Mouse (Mus musculus): ENCODE measurements around the gene Rasgef1b. TPM values are rescaled to one million over a fixed set of nuclear protein-coding genes. Genes with fewer than 3 reads are reported as not detected.

Gene Rasgef1b
- polyA plus RNA-seq, 1 experiment from 2014 or later, result 59.7 TPM

DNA sequence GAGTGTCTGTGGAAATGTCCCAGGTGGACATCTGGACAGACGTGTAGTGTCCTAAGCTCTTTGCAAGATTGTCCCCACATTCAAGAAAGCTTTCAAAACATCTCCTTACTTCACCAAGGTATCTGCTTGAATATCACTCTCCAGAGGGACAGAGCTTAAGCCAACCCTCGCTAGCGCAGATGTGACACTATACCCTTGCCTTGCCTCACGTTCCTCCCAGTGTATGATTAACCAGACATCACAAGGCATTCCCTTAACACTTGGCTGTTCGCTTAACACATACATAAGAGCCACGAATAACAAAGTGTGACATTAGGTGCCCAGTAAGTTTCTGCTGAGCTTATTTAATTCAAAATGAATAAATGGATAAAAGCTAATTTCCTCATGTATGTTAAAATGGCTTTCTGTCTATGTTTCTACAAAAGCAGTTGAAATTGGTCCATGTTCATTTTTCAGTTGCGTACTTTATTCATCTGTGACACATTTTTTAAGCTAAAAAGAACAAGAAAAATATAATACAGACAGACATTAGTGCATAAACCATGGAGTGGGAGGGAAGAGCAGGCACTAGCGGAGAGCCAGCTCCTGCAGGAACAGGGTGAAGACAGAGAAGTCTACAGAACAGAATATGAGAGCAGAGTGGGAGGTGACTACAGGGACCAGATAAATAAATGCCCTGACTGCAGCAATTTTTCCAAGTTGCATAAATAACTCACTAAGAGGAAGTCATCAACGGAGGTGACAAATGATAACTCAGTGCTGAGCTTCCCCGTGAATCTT lies 126.4 kb downstream of the Rasgef1b start:
- no peak overlapping the region for H3K27ac ChIP-seq (ENCODE audit: low read length)
- H3K4me1 ChIP-seq (ENCODE audit: control insufficient read depth, insufficient read depth, low read length), result peaks cover 38% of the 10 kb centered on the region
- H3K4me2 ChIP-seq (ENCODE audit: low read length), result no peak overlapping the region
- no peak overlapping the region for H3K4me3 ChIP-seq (ENCODE audit: low read depth, low read length)
- no peak overlapping the region for H3K9ac ChIP-seq (ENCODE audit: low read depth, low read length)
- no peaks in the 10 kb centered on the region for H3K9me3 ChIP-seq (replicated peaks; ENCODE audit: control insufficient read depth, low read length, poor library complexity, severe bottlenecking)
- H3K27me3 ChIP-seq (ENCODE audit: control insufficient read depth, insufficient read depth, low read depth, low read length), result no peaks in the 10 kb centered on the region; the same call in 1 of the 2 replicates
- no peaks in the 10 kb centered on the region for H3K36me3 ChIP-seq (ENCODE audit: control insufficient read depth, insufficient read depth, low read length)
- no peak for ATAC-seq
- WGBS, result 72% methylated on average over 10 of the region's 10 CpGs

DNA sequence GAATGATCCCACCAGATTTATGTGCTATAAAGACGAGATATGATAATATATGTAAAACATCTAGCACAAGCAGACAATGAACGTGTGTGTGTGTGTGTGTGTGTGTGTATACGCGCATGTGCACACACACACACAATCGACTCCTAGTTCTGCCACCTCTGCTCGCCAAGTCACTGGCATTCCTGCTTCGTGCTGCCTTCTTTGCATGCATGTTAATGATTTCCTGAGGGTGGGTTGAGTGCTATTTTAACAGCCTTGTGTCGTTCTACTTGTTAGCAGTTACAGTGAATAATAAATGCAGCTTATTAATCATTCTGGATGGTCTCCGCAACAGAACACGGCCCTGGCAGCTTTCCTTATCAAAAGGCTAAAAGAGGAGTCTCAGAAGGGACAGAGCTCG lies 129.5 kb downstream of the Rasgef1b start:
- H3K27ac ChIP-seq (ENCODE audit: low read length), result peak overlapping the region; percentile 55
- 50% methylated on average over 11 of the region's 11 CpGs for WGBS

DNA sequence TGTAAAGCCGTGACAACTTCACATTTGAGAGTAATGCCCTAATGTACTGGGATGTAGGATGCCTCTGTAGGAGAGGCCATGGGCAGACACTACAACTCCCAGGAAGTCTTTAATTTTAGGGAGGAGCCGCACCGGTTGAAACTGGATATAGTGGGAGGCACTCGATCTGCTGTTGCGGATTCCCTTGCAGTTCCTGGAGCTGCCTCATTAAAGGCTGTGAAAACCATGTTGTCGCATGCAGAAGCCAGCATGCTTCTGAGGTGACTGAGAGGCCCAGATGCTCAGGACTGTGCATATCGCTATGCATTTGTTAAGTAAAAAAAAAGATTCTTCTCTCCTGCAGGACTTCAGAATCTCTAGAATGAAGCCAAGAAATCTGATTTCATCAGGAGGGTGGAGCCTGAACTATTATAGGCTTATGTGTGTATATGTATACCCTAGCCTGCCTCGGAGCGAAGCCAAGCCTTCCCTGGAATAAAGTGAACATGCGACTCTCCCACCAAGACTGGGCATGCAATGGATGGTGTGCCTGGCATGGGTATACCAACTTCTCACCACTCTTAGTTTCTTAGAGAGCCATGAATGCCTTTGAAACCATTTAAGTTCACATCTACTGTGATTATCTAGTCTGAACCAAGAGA lies 130.3 kb downstream of the Rasgef1b start:
- peaks cover 21% of the 10 kb centered on the region for H3K4me1 ChIP-seq (ENCODE audit: control insufficient read depth, insufficient read depth, low read length)
- H3K4me3 ChIP-seq (ENCODE audit: low read depth, low read length), result no peak overlapping the region
- H3K4me2 ChIP-seq (ENCODE audit: low read length), result no peak overlapping the region
- no peaks in the 10 kb centered on the region for H3K36me3 ChIP-seq (ENCODE audit: control insufficient read depth, insufficient read depth, low read length)
- H3K9ac ChIP-seq (ENCODE audit: low read depth, low read length), result 0 out of 2 replicates have a peak overlapping the region, but pooled peaks have one; percentile 17
- peak overlapping the region; percentile 66 for H3K27ac ChIP-seq (ENCODE audit: low read length)
- 55% methylated on average over 10 of the region's 10 CpGs for WGBS
- H3K27me3 ChIP-seq (ENCODE audit: control insufficient read depth, insufficient read depth, low read depth, low read length), result no peaks in the 10 kb centered on the region
- no peaks in the 10 kb centered on the region; the same call in 1 of the 2 replicates for H3K9me3 ChIP-seq (replicated peaks; ENCODE audit: control insufficient read depth, low read length, poor library complexity, severe bottlenecking)
- ATAC-seq, result peak; percentile 52; the same call in 1 of the 2 replicates

More for the DNA sequence above, 129.5 kb downstream of the Rasgef1b start:
- Histone ChIP-seq H3K36me3 (ENCODE audit: control insufficient read depth, insufficient read depth, low read length) (no peaks in the 10 kb centered on the region), H3K4me2 (ENCODE audit: low read length) (no peak overlapping the region), H3K4me3 (ENCODE audit: low read depth, low read length) (no peak overlapping the region), H3K9ac (ENCODE audit: low read depth, low read length) (no peak overlapping the region), H3K27me3 (ENCODE audit: control insufficient read depth, insufficient read depth, low read depth, low read length) (no peaks in the 10 kb centered on the region), H3K4me1 (ENCODE audit: control insufficient read depth, insufficient read depth, low read length) (peaks cover 21% of the 10 kb centered on the region), H3K9me3 (replicated peaks; ENCODE audit: control insufficient read depth, low read length, poor library complexity, severe bottlenecking) (no peaks in the 10 kb centered on the region)
- ATAC-seq, result 0 out of 2 replicates have a peak, but pooled peaks have one; percentile 13

DNA sequence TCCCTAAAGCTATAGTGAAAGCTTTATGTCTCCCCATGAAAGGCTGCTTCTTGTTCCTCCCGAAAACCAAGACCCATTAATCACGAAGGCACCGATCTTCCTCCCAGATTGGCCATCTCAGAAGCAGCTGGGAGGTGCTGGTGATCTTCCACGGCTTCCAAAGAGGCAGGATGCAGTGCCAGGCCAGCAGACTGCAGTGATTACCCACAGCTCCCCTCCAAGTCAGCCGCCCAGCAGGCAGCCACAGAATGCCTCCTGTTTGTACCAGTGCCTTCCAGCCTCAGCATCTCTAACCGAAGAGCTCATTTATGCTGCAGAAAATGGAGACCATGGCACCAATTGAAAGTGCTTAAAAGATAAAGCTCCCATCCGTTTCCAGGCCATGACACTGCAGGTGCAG lies 131.2 kb downstream of the Rasgef1b start:
- Histone ChIP-seq H3K9me3 (replicated peaks; ENCODE audit: control insufficient read depth, low read length, poor library complexity, severe bottlenecking) (no peaks in the 10 kb centered on the region; the same call in 1 of the 2 replicates), H3K4me1 (ENCODE audit: control insufficient read depth, insufficient read depth, low read length) (peaks cover 21% of the 10 kb centered on the region), H3K4me2 (ENCODE audit: low read length) (no peak overlapping the region), H3K27me3 (ENCODE audit: control insufficient read depth, insufficient read depth, low read depth, low read length) (no peaks in the 10 kb centered on the region), H3K36me3 (ENCODE audit: control insufficient read depth, insufficient read depth, low read length) (no peaks in the 10 kb centered on the region), H3K4me3 (ENCODE audit: low read depth, low read length) (no peak overlapping the region), H3K9ac (ENCODE audit: low read depth, low read length) (no peak overlapping the region), H3K27ac (ENCODE audit: low read length) (peak overlapping the region; percentile 66)
- peak; percentile 49 for ATAC-seq
- 38% methylated on average over 7 of the region's 7 CpGs for WGBS

DNA sequence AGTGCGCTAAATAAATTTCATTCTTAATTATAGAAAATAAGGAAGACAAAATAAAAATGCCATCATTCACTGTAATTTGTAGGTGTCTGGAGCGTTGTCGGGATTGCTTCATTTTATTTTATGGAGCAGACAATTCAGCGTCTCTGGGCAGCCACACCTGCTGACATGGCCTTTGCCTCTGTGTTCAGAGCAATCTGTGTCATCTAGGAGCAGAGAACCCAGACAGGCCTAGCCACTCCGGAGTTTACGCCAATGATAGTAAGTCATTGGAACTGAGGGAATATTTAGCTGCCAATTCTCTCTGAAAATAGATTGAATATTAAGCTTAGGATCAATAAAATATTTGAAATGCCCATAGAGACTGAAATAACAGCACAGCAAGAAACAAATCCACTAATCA lies 137.5 kb downstream of the Rasgef1b start:
- 59% methylated on average over 6 of the region's 6 CpGs for WGBS
- no peaks in the 10 kb centered on the region; the same call in 1 of the 2 replicates for H3K9me3 ChIP-seq (replicated peaks; ENCODE audit: control insufficient read depth, low read length, poor library complexity, severe bottlenecking)
- H3K27ac ChIP-seq (ENCODE audit: low read length), result no peak overlapping the region
- no peaks in the 10 kb centered on the region for H3K27me3 ChIP-seq (ENCODE audit: control insufficient read depth, insufficient read depth, low read depth, low read length)
- H3K4me2 ChIP-seq (ENCODE audit: low read length), result no peak overlapping the region
- H3K9ac ChIP-seq (ENCODE audit: low read depth, low read length), result no peak overlapping the region
- ATAC-seq, result no peak
- peaks cover 13% of the 10 kb centered on the region for H3K4me1 ChIP-seq (ENCODE audit: control insufficient read depth, insufficient read depth, low read length)
- H3K4me3 ChIP-seq (ENCODE audit: low read depth, low read length), result no peak overlapping the region
- H3K36me3 ChIP-seq (ENCODE audit: control insufficient read depth, insufficient read depth, low read length), result no peaks in the 10 kb centered on the region

DNA sequence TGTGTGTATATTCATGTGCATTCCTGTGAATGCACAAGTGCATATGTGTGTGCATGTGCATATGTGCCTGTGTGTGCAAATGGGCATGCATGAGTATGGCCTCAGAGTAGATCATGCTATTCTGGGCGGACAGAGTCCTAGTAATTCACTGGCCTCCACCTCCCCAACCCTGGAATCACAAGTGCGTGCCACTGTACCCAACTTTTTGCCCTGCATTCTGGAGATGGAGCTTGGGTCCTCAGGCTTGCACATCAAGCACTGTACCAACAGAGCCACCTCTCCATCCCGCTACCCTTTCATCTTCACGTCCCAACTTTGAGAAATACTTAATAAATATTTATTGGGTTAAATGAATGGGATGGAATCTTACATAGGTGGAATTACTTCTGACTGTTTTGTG lies 138.3 kb downstream of the Rasgef1b start:
- no peak overlapping the region for H3K9ac ChIP-seq (ENCODE audit: low read depth, low read length)
- peaks cover 13% of the 10 kb centered on the region for H3K4me1 ChIP-seq (ENCODE audit: control insufficient read depth, insufficient read depth, low read length)
- no peak overlapping the region for H3K27ac ChIP-seq (ENCODE audit: low read length)
- no peaks in the 10 kb centered on the region; the same call in 1 of the 2 replicates for H3K9me3 ChIP-seq (replicated peaks; ENCODE audit: control insufficient read depth, low read length, poor library complexity, severe bottlenecking)
- 72% methylated on average over 4 of the region's 4 CpGs for WGBS
- H3K36me3 ChIP-seq (ENCODE audit: control insufficient read depth, insufficient read depth, low read length), result no peaks in the 10 kb centered on the region
- 0 out of 2 replicates have a peak, but pooled peaks have one; percentile 26 for ATAC-seq
- no peak overlapping the region for H3K4me2 ChIP-seq (ENCODE audit: low read length)
- H3K4me3 ChIP-seq (ENCODE audit: low read depth, low read length), result no peak overlapping the region
- no peaks in the 10 kb centered on the region for H3K27me3 ChIP-seq (ENCODE audit: control insufficient read depth, insufficient read depth, low read depth, low read length)

DNA sequence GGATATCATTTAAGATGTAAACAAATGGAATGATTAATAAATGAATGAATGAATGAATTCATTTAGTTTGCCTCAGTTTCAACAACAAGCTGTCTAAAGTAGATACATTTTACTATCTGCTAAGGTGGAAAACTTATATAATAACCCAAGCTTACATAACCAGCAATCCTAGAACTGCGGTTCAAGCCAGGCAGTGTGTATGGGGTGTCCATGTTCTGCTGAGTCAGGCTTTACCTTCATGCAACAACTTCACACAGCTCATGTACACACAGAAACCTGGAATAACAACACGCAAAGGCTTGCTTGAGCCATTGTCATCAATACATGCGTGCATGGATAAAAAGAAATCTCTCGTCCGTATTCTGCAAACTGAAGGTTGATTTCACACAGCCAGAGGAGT lies 140.9 kb downstream of the Rasgef1b start:
- Histone ChIP-seq H3K27ac (ENCODE audit: low read length) (no peak overlapping the region), H3K4me3 (ENCODE audit: low read depth, low read length) (no peak overlapping the region), H3K27me3 (ENCODE audit: control insufficient read depth, insufficient read depth, low read depth, low read length) (no peaks in the 10 kb centered on the region), H3K4me2 (ENCODE audit: low read length) (no peak overlapping the region), H3K4me1 (ENCODE audit: control insufficient read depth, insufficient read depth, low read length) (peaks cover 13% of the 10 kb centered on the region), H3K9ac (ENCODE audit: low read depth, low read length) (no peak overlapping the region), H3K9me3 (replicated peaks; ENCODE audit: control insufficient read depth, low read length, poor library complexity, severe bottlenecking) (no peaks in the 10 kb centered on the region), H3K36me3 (ENCODE audit: control insufficient read depth, insufficient read depth, low read length) (no peaks in the 10 kb centered on the region)
- WGBS, result 75% methylated on average over 5 of the region's 5 CpGs
- no peak for ATAC-seq

DNA sequence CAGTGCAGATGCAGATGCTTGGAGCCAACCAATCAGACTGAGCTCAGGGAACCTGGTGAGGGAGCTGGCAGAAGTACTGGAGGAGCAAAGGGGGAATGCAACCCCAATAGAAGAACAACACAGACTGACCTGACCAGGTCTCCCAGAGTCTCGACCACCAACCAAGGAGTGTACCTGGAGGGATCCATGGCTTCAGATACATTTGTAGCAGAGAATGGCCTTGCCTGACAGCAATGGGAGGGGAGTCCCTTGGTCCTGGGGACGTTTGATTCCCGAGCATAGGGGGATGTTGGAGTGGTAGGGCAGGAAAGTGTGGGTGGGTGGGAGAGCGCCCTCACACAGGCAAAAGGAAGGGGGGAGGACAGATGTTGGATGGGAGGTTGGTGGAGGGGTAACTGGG lies 141.3 kb downstream of the Rasgef1b start:
- H3K4me3 ChIP-seq (ENCODE audit: low read depth, low read length), result no peak overlapping the region
- no peak for ATAC-seq
- 77% methylated on average over 4 of the region's 4 CpGs for WGBS

DNA sequence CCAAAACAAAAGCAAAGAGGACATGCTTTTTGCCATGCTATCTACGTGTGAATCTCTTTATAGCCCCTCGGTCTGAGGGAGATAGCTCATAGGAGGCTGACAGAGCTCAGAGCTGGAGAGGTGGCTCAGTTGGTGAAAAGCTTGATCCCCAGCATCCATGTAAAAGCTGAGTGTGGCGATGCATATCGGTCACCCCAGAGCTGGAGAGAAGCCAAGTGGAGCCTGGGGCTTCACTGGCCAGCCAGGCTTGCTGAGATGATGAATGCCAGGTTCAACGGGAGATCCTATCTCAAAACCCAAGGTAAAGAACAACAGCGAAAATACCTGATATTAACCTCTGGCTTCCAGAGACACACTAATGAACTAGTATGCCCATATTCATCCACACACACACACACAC lies 142.6 kb downstream of the Rasgef1b start:
- H3K36me3 ChIP-seq (ENCODE audit: control insufficient read depth, insufficient read depth, low read length), result no peaks in the 10 kb centered on the region
- no peak overlapping the region for H3K9ac ChIP-seq (ENCODE audit: low read depth, low read length)
- H3K9me3 ChIP-seq (replicated peaks; ENCODE audit: control insufficient read depth, low read length, poor library complexity, severe bottlenecking), result no peaks in the 10 kb centered on the region
- no peak overlapping the region for H3K4me3 ChIP-seq (ENCODE audit: low read depth, low read length)
- H3K27me3 ChIP-seq (ENCODE audit: control insufficient read depth, insufficient read depth, low read depth, low read length), result no peaks in the 10 kb centered on the region
- no peak overlapping the region for H3K4me2 ChIP-seq (ENCODE audit: low read length)
- 87% methylated on average over 6 of the region's 6 CpGs for WGBS
- H3K4me1 ChIP-seq (ENCODE audit: control insufficient read depth, insufficient read depth, low read length), result peaks cover 7% of the 10 kb centered on the region
- no peak overlapping the region for H3K27ac ChIP-seq (ENCODE audit: low read length)
- no peak for ATAC-seq

More for the DNA sequence above, 141.3 kb downstream of the Rasgef1b start:
- Histone ChIP-seq H3K9me3 (replicated peaks; ENCODE audit: control insufficient read depth, low read length, poor library complexity, severe bottlenecking) (no peaks in the 10 kb centered on the region), H3K27ac (ENCODE audit: low read length) (no peak overlapping the region), H3K9ac (ENCODE audit: low read depth, low read length) (no peak overlapping the region), H3K4me1 (ENCODE audit: control insufficient read depth, insufficient read depth, low read length) (peaks cover 13% of the 10 kb centered on the region), H3K27me3 (ENCODE audit: control insufficient read depth, insufficient read depth, low read depth, low read length) (no peaks in the 10 kb centered on the region), H3K36me3 (ENCODE audit: control insufficient read depth, insufficient read depth, low read length) (no peaks in the 10 kb centered on the region), H3K4me2 (ENCODE audit: low read length) (no peak overlapping the region)

All from midbrain, embryonic 16.5 days (tissue).